Mouse (Mus musculus) liver, embryonic 14.5 days (tissue): ENCODE results near the gene Eri3.
A peak's percentile ranks its signal among the peaks of the same experiment; 100 is the strongest.

Experiments used
- CTCF ChIP-seq: IDR thresholded peaks from 2 replicates; pipeline ENCODE4 v1.5.1; 2016; ENCODE audit warnings: antibody characterized with exemption, low read depth, control low read depth
- EP300 ChIP-seq: IDR thresholded peaks from 2 replicates; pipeline ENCODE4 v1.6.1; 2016; ENCODE audit warnings: antibody characterized with exemption, low read depth

DNA sequence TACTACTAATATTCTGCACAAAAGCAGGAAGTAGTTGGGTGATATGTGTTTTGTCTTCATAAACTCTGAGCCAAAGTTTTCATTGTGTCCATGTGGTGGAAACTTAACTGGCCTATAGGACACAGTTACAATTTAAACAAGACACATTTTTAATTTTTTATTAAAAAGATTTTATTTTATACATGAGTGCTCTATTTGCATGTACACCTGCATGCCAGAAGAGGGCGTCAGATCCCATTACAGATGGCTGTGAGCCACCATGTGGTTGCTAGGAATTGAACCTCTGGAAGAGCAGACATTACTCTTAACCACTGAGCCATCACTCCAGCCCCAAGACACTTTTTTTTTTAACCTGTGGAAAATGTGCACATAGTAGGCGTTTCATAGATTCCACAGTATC is 5.3 kb downstream of the Eri3 start:
- no peak for TF ChIP-seq EP300
- peak; percentile 24; the same call in 1 of the 2 replicates for TF ChIP-seq CTCF
